Mouse (Mus musculus) adrenal gland, postnatal 4 days (tissue): Measurements from ENCODE around the gene Idh3a. TPM values are rescaled to one million over a fixed set of nuclear protein-coding genes. Genes with fewer than 3 reads are reported as not detected.
"Not testable (repeated sequence)": the region's sequence is repeated elsewhere in the genome, so short reads cannot be mapped to it uniquely, and the experiment has no call there.

ENCODE experiments used
- DNase-seq, 2 experiments: peaks; one replicate each; pipeline ENCODE4 v3.0.0; 2021 to 2022; ENCODE audit warnings: low spot score in 2 of 2, mixed read lengths in 2 of 2
- total RNA-seq, 2 experiments: library from RNA; stranded (reverse); gene quantifications; 2 replicates each; pipeline ENCODE4 v1.2.3; 2021

Gene Idh3a
- total RNA-seq, 2 experiments from 2014 or later, result 193 to 223 TPM

GRCm38 (mm10) chr9:54584127-54584526 lies 2.0 kb upstream of the Idh3a start:
- not testable (repeated sequence) for DNase-seq

- DNase-seq, result no peak
These were observed 315 bp upstream of the Idh3a start for GRCm38 (mm10) chr9:54585839-54586198.

- no peak for DNase-seq
These were observed 1.7 kb downstream of the Idh3a start for GRCm38 (mm10) chr9:54587863-54588262.

GRCm38 (mm10) chr9:54593652-54594051 lies 7.5 kb downstream of the Idh3a start:
- not testable (repeated sequence) for DNase-seq

GRCm38 (mm10) chr9:54596752-54597465 lies 10.8 kb downstream of the Idh3a start:
- DNase-seq, result no peak

- DNase-seq, result no peak
These were observed 16.3 kb downstream of the Idh3a start for GRCm38 (mm10) chr9:54602386-54602785.

GRCm38 (mm10) chr9:54602916-54603315 lies 16.8 kb downstream of the Idh3a start:
- no peak for DNase-seq

- no peak for DNase-seq
These were observed 18.1 kb downstream of the Idh3a start for GRCm38 (mm10) chr9:54604131-54604654.

- DNase-seq, result peak; percentile 28 to 39
These were observed 18.8 kb downstream of the Idh3a start for GRCm38 (mm10) chr9:54604886-54605285.

GRCm38 (mm10) chr9:54612781-54613191 lies 26.7 kb downstream of the Idh3a start:
- no peak for DNase-seq

GRCm38 (mm10) chr9:54614182-54614850 lies 28.2 kb downstream of the Idh3a start:
- DNase-seq, result no peak

GRCm38 (mm10) chr9:54627240-54627639 lies 41.1 kb downstream of the Idh3a start:
- DNase-seq, result no peak

- no peak for DNase-seq
These were observed 42.6 kb downstream of the Idh3a start for GRCm38 (mm10) chr9:54628752-54629151.

- no peak for DNase-seq
These were observed 43.6 kb downstream of the Idh3a start for GRCm38 (mm10) chr9:54629613-54630261.

GRCm38 (mm10) chr9:54630905-54631304 lies 44.8 kb downstream of the Idh3a start:
- DNase-seq, result no peak

GRCm38 (mm10) chr9:54633401-54633800 lies 47.3 kb downstream of the Idh3a start:
- DNase-seq, result no peak

- DNase-seq, result no peak
These were observed 51.6 kb downstream of the Idh3a start for GRCm38 (mm10) chr9:54637510-54638314.

- no peak for DNase-seq
These were observed 53.1 kb downstream of the Idh3a start for GRCm38 (mm10) chr9:54639192-54639591.

- no peak for DNase-seq
These were observed 55.4 kb downstream of the Idh3a start for GRCm38 (mm10) chr9:54641548-54641947.

- no peak for DNase-seq
These were observed 56.0 kb downstream of the Idh3a start for GRCm38 (mm10) chr9:54642149-54642548.

GRCm38 (mm10) chr9:54642556-54642955 lies 56.4 kb downstream of the Idh3a start:
- no peak for DNase-seq
